Mouse (Mus musculus) ES-Bruce4 (cell line): Measurements from ENCODE around the gene Ghrh.

Source experiments
- CTCF ChIP-seq: IDR thresholded peaks from one replicate; pipeline ENCODE4 v1.8.1; 2011; ENCODE audit warnings: low read depth, low read length
- EP300 ChIP-seq: IDR thresholded peaks from 2 replicates; pipeline ENCODE4 v1.6.1; 2011; ENCODE audit warnings: low read depth, low read length; ENCODE audit not compliant: insufficient read depth
- POLR2A ChIP-seq: IDR thresholded peaks from one replicate; pipeline ENCODE4 v1.8.1; 2011; ENCODE audit warnings: low read length; ENCODE audit not compliant: insufficient read depth

DNA sequence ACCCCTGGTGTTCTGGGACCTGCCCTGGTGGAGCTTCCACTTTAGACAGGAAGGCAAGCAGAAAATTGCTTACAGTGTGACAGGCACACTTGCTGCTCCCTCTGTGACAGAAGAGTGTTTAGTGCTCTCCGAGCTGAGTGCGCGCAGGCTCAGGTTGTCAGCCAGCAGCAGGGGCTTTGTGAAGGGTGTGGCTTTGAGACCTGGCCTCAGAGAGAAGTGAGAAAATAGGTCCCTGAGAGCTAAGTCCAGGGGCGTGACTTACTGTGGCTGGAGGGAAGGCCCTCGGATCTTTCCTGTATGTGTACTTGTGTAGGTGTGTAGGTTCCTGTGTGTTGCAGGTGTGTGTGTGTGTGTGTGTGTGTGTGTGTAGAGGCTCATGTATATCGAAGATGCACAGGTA is 4.0 kb downstream of the Ghrh start:
- TF ChIP-seq CTCF (no peak), POLR2A (no peak), EP300 (no peak)
